Mouse (Mus musculus): Measurements from ENCODE around the gene Cdh10.

- TF ChIP-seq GATA1 (IDR thresholded peaks at IDR 0.05; ENCODE audit: borderline replicate concordance, low read length) = no peak
- no peak for TF ChIP-seq FLI1 (IDR thresholded peaks at IDR 0.05; ENCODE audit: low read length)
Observed at GRCm38 (mm10) chr15:18818185-18818973, at the start of gene Cdh10.

Data from megakaryocyte, embryonic 14.5 days (primary cell).